Mouse (Mus musculus): ENCODE measurements around the gene S100a3.

- TF ChIP-seq CTCF (IDR thresholded peaks at IDR 0.05; ENCODE audit: borderline replicate concordance, control insufficient read depth, extremely low read depth, insufficient read depth, low read length, poor library complexity), result no peak
- TF ChIP-seq POLR2A (IDR thresholded peaks at IDR 0.05; ENCODE audit: control insufficient read depth, extremely low read depth, insufficient read depth, low read length, poor library complexity), result no peak
These were observed 14.9 kb downstream of the S100a3 start for GRCm38 (mm10) chr3:90575320-90575719.
